Mouse (Mus musculus) gastrocnemius, postnatal 25 days (tissue): ENCODE results near the gene Macrod1. TPM values are rescaled to one million over a fixed set of nuclear protein-coding genes. Genes with fewer than 3 reads are reported as not detected.

Experiments
- DNase-seq: peaks from one replicate; pipeline ENCODE4 v3.0.0; 2022
- total RNA-seq, 2 experiments: library from RNA; stranded (reverse); gene quantifications; 1 replicate in 1 of 2; 2 replicates in 1 of 2; pipeline ENCODE4 v1.2.3; 2021

The Macrod1 gene
- total RNA-seq, 2 experiments from 2014 or later: 227 to 252 TPM

DNA sequence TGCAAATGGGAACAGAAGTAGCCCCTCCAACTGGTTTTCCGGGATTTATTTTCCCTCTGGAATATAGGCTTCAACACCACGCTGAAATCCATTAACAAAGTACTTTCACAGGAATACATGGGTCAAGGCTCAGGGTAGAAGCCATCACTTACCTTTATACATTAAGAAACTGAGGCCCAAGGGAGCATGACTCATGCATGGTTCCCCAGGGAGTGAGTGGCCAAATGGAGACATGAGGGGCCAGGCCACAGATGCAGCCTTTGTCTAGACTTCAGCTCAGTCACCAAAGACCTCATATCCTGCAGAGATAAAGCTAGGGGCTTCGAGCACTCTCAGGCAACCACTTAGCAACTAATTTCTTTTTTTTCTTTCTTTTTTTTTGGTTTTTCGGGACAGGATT is 180.1 kb downstream of the Macrod1 start:
- no peak for DNase-seq

DNA sequence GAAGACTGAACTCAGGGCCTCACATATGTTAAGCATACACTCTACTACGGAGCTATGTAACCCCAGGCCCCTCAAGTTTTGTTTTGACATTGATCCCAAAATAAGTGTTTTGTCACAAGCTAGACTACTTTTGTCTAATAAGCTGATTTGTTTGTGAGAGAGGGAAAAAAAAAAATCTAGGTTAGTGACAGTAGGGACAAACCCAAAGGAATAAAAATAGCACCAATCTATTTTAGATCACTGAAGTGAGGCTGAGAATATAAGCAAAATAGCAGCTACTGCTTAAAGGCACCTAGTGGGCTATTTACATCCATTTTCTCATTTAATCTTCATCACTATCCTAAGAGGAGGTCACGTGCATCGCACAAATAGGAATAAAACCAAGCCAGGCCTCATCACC is 183.0 kb downstream of the Macrod1 start:
- no peak for DNase-seq

GRCm38 (mm10) chr19:7240291-7240690 is 183.7 kb downstream of the Macrod1 start:
- no peak for DNase-seq

DNA sequence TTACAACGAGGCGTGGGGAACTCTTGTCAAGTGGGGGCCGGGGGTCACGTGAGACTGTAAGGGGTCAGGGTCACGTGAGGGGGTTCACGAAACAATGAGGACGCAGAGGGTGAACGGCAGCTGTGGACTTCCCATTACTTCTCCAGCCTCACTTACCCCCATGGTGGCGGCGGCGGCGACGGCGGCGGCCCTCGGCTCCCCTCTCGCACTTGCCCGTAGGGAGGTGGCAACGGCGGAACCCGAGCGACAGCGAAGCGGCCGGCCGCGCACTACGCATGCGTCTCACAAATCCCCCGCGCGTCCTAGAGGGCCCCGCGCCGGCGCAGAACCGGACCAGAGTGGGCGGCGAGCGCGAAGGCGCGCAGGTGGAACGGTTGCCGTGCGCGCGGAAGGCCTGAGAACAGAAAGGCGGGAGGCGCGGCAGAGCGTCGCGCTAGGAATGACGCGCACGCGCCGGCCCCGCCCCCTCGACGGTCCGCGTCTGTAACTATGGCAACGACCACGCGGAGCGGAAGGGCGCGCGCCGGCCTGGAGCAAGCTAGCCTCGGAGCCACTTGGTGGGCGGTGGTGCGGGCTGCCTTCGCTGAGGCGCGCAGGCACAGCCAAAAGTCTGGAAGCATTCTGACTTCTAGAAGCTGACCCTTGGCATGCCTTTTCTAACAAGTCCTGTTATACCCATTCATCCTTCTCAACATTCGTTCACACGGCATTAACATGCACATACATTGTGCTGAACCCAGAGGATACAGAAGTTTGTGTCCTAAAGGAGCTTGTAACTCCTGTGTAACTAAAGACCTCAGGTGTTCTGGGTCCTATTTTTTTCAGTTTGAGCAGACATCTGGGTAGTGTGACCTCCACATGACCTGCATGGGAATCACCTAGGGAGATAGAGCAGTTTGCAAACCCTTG is 184.4 kb downstream of the Macrod1 start, which contains the start of gene Naa40:
Gene Naa40, minus strand, starts transcription at position 402 of the 909 bp plus-strand sequence.
- DNase-seq: peak; percentile 88

DNA sequence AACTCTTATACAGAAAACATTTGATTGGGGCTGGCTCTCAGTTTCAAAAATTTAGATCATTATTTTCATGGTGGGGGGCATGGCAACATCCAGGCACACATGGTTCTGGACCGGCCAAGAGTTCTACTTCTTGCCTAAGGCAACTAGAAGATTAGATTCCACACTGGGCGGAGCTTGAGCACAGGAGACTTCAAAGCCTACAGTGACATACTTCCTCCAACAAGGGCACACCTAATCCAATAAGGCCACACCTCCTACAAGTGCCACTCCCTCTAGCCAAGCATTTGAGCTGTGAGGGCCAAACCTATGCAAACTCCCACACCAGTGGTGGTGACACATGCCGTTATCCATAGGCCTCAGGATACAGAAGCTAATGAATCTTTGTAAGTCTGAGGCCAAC is 189.4 kb downstream of the Macrod1 start:
- DNase-seq: no peak

Other genes with a start within 250 kb of the Macrod1 start
- gene Rps6ka4, start 216.2 kb upstream of the Macrod1 start, total RNA-seq: 1 to 10 TPM; 6.7 to 7.2 TPM
- gene Ccdc88b, start 198.6 kb upstream of the Macrod1 start, total RNA-seq: under 1 TPM; 0.40 to 0.41 TPM
- gene Trmt112, start 147.1 kb upstream of the Macrod1 start, total RNA-seq: 10 to 100 TPM; 28.8 to 32.2 TPM
- gene Prdx5, start 146.7 kb upstream of the Macrod1 start, total RNA-seq: 100 to 1,000 TPM; 212 to 215 TPM
- gene Esrra, start 135.0 kb upstream of the Macrod1 start, total RNA-seq: 10 to 100 TPM; 86.8 to 89.5 TPM
- gene Catsperz, start 131.4 kb upstream of the Macrod1 start, total RNA-seq: not detected
- not detected for gene Kcnk4, start 122.3 kb upstream of the Macrod1 start, total RNA-seq
- 10 to 100 TPM; 11.5 to 14.3 TPM for gene Bad, start 114.9 kb upstream of the Macrod1 start, total RNA-seq
- 10 to 100 TPM in 1 of 2 experiments, 1 to 10 TPM in 1; 9.5 to 10.9 TPM for gene Gpr137, start 114.3 kb upstream of the Macrod1 start, total RNA-seq
- gene Ppp1r14b, start 81.8 kb upstream of the Macrod1 start, total RNA-seq: 100 to 1,000 TPM; 113 to 131 TPM
- 10 to 100 TPM in 1 of 2 experiments, 1 to 10 TPM in 1; 9.8 to 10.4 TPM for gene Plcb3, start 80.3 kb upstream of the Macrod1 start, total RNA-seq
- 10 to 100 TPM in 1 of 2 experiments, 1 to 10 TPM in 1; 7.9 to 12.4 TPM for gene Fkbp2, start 76.3 kb upstream of the Macrod1 start, total RNA-seq
- 100 to 1,000 TPM; 143 to 156 TPM for gene Vegfb, start 69.2 kb upstream of the Macrod1 start, total RNA-seq
- 10 to 100 TPM; 31.3 to 32.9 TPM for gene Dnajc4, start 64.2 kb upstream of the Macrod1 start, total RNA-seq
- 10 to 100 TPM; 15.6 to 17.2 TPM for gene Nudt22, start 60.7 kb upstream of the Macrod1 start, total RNA-seq
- 10 to 100 TPM; 21.5 to 24.5 TPM for gene Trpt1, start 60.7 kb upstream of the Macrod1 start, total RNA-seq
- gene Fermt3, start 37.3 kb upstream of the Macrod1 start, total RNA-seq: 1 to 10 TPM in 1 of 2 experiments, under 1 TPM in 1; 0.84 to 1.2 TPM
- 10 to 100 TPM; 86.5 to 95.6 TPM for gene Stip1, start 16.8 kb upstream of the Macrod1 start, total RNA-seq
- gene Flrt1, start 48.9 kb downstream of the Macrod1 start, total RNA-seq: under 1 TPM; 0.31 to 0.35 TPM
- 10 to 100 TPM; 48.4 to 48.5 TPM for gene Otub1, start 149.5 kb downstream of the Macrod1 start, total RNA-seq
- 100 to 1,000 TPM; 101 to 120 TPM for gene Cox8a, start 160.8 kb downstream of the Macrod1 start, total RNA-seq
- gene Naa40, start 184.4 kb downstream of the Macrod1 start, total RNA-seq: 10 to 100 TPM in 1 of 2 experiments, 1 to 10 TPM in 1; 8.3 to 13.0 TPM
- gene Rcor2, start 210.5 kb downstream of the Macrod1 start, total RNA-seq: 1 to 10 TPM; 2.6 to 4.2 TPM